Mouse (Mus musculus): ENCODE data around the gene Myct1. TPM values are rescaled to one million over a fixed set of nuclear protein-coding genes. Genes with fewer than 3 reads are reported as not detected.

Myct1 gene
- 2.7 and 3.0 TPM in 2 replicates for polyA plus RNA-seq (2012; rRNA removed)

GRCm38 (mm10) chr10:5593464-5593863 lies at the start of gene Myct1:
Gene Myct1 (plus strand): TSS chr10:5593775.

GRCm38 (mm10) chr10:5551382-5551781 lies 42.2 kb upstream of the Myct1 start, which contains the start of gene Syne1:
Gene Syne1 (minus strand): TSS chr10:5551482.

GRCm38 (mm10) chr10:5639112-5639511 lies 45.5 kb downstream of the Myct1 start, which contains the start of gene Vip:
Gene Vip (plus strand): TSS chr10:5639218.

Other genes starting within 250 kb of the Myct1 start
- gene Syne1, start 42.3 kb upstream of the Myct1 start, polyA plus RNA-seq (2012; rRNA removed), result 16.7 and 18.2 TPM in 2 replicates
- not detected in 2 replicates for gene Vip, start 45.4 kb downstream of the Myct1 start, polyA plus RNA-seq (2012; rRNA removed)
- 1.8 TPM in 2 replicates for gene Fbxo5, start 211.8 kb downstream of the Myct1 start, polyA plus RNA-seq (2012; rRNA removed)
- gene Mtrf1l, start 230.1 kb downstream of the Myct1 start, polyA plus RNA-seq (2012; rRNA removed), result 2.4 and 3.9 TPM in 2 replicates